Mouse (Mus musculus): Measurements from ENCODE around the gene Ocrl. TPM values are rescaled to one million over a fixed set of nuclear protein-coding genes. Genes with fewer than 3 reads are reported as not detected.

The Ocrl gene
- polyA plus RNA-seq, 1 experiment from 2014 or later = 25.2 TPM

DNA sequence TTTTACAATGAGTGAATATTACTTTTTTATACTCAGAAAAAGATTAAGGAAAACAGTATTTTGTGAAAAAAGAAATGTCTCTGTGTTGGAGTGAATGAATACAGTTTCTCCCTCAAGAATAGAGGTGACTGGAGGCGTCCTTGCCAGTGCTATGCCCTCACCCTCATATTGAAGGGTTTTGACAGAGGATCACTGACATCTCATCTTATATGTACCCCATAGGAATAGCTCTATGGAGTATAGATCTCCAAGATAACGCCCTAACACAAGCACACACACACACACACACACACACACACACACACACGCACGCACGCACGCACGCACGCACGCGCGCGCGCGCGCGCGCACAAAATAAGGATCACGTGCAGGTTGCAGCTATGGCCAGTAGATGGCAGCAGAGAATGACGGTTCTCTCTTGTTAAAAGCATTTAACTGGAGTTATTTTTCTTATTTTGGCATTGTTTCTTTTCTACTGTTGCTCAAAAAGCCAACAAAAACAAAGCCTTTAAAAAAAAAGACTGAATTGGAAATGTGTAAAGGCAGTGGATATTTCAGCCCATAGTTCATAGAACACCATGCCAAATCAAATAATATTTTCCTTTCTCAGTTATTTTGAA is 72.9 kb downstream of the Ocrl start:
- no peak for ATAC-seq (ENCODE audit: insufficient number of reproducible peaks, insufficient read depth, low FRiP score, low TSS enrichment, low read depth)
- no peak overlapping the region for H3K27ac ChIP-seq
- no peaks in the 10 kb centered on the region for H3K27me3 ChIP-seq
- no peak overlapping the region for H3K9ac ChIP-seq (replicated peaks)
- peak overlapping the region; percentile 47 for H3K4me2 ChIP-seq
- no peaks in the 10 kb centered on the region for H3K36me3 ChIP-seq
- H3K4me3 ChIP-seq (replicated peaks) = 0 out of 2 replicates have a peak overlapping the region, but pooled peaks have one; percentile 19
- WGBS = 24% methylated on average over 19 of the region's 19 CpGs
- no peaks in the 10 kb centered on the region for H3K4me1 ChIP-seq (replicated peaks)
- H3K9me3 ChIP-seq = no peaks in the 10 kb centered on the region

DNA sequence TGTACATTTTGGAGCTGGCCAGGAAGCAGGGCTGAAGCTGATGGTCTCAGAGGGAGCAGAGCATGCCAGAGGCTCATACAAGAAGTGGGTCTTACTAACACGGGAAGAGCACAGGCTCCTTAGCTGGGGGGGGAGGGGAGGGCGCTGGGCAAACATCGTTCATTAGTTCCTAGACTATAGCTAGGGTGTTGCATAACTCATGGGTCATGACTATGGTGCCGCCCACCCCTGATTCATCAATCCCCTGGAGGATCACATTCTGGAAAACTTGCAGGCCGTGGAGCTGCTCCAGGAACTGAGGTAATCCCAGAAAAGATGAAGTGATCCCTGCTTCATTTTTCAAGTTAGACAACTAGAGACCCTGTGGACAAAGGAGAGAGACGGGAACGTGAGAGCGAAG is 75.8 kb downstream of the Ocrl start:
- whole genome bisulfite sequencing = 69% methylated on average over 8 of the region's 8 CpGs

GRCm38 (mm10) chrX:47992606-47993005 is 80.4 kb downstream of the Ocrl start:
- Histone ChIP-seq H3K9me3 (no peaks in the 10 kb centered on the region), H3K27ac (no peak overlapping the region), H3K36me3 (no peaks in the 10 kb centered on the region), H3K27me3 (no peaks in the 10 kb centered on the region), H3K4me2 (no peak overlapping the region; the same call in 1 of the 2 replicates), H3K4me3 (replicated peaks) (no peak overlapping the region), H3K4me1 (replicated peaks) (no peaks in the 10 kb centered on the region), H3K9ac (replicated peaks) (no peak overlapping the region)
- no peak for ATAC-seq (ENCODE audit: insufficient number of reproducible peaks, insufficient read depth, low FRiP score, low TSS enrichment, low read depth)
- 19% methylated on average over 8 of the region's 8 CpGs for WGBS

More for the DNA sequence above, 75.8 kb downstream of the Ocrl start:
- no peak for ATAC-seq (ENCODE audit: insufficient number of reproducible peaks, insufficient read depth, low FRiP score, low TSS enrichment, low read depth)
- Histone ChIP-seq H3K27ac (no peak overlapping the region), H3K9me3 (no peaks in the 10 kb centered on the region), H3K9ac (replicated peaks) (no peak overlapping the region), H3K4me1 (replicated peaks) (no peaks in the 10 kb centered on the region), H3K4me3 (replicated peaks) (no peak overlapping the region), H3K36me3 (no peaks in the 10 kb centered on the region), H3K27me3 (no peaks in the 10 kb centered on the region), H3K4me2 (no peak overlapping the region)

DNA sequence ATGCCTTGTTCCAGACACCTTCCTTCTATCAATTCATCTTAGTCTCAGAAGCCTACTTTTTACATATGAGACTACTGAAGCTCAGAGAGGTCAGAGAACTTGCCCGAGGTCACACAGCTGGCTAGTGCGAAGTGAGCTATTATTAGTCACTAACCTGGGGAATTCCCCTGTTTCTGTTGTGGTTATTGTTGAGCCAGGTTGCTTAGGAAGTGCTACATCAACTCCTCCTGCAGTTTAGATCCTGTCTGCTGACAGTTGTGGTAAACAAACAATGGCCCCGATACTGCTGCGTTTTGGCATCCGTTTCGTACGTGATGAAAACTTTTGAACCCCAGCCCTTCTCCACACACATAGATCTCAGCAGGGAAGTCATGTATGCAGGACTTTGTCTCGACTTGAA is 86.2 kb downstream of the Ocrl start:
- Histone ChIP-seq H3K4me2 (no peak overlapping the region), H3K4me3 (replicated peaks) (no peak overlapping the region), H3K9me3 (no peaks in the 10 kb centered on the region), H3K27me3 (no peaks in the 10 kb centered on the region), H3K4me1 (replicated peaks) (no peaks in the 10 kb centered on the region), H3K36me3 (no peaks in the 10 kb centered on the region), H3K27ac (no peak overlapping the region), H3K9ac (replicated peaks) (no peak overlapping the region)
- WGBS = 89% methylated on average over 8 of the region's 8 CpGs
- no peak for ATAC-seq (ENCODE audit: insufficient number of reproducible peaks, insufficient read depth, low FRiP score, low TSS enrichment, low read depth)

GRCm38 (mm10) chrX:48001151-48001550 is 89.0 kb downstream of the Ocrl start:
- Histone ChIP-seq H3K36me3 (no peaks in the 10 kb centered on the region), H3K27me3 (no peaks in the 10 kb centered on the region), H3K4me2 (no peak overlapping the region), H3K4me3 (replicated peaks) (no peak overlapping the region), H3K4me1 (replicated peaks) (no peaks in the 10 kb centered on the region), H3K27ac (no peak overlapping the region), H3K9ac (replicated peaks) (no peak overlapping the region), H3K9me3 (no peaks in the 10 kb centered on the region)
- WGBS = 53% methylated on average over 7 of the region's 7 CpGs
- ATAC-seq (ENCODE audit: insufficient number of reproducible peaks, insufficient read depth, low FRiP score, low TSS enrichment, low read depth) = no peak

DNA sequence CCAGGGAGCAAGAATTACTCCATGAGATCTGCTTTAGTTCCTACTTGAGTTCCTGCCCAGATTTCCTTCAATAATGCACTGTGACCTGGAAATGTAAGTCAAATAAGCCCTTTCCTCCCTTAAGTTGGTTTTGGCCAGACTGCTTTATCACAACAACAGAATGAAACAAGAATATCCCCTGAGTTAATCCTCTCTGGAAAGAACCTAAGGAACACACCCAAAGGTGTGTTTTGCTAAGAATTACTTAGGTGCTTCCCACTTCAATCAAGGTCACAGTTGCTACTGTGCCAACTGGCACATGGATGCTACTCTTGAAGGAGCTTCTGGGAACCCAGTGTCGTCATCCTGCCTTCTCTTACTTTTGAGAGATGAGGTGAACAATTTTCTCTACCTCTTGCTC is 92.6 kb downstream of the Ocrl start:
- Histone ChIP-seq H3K9ac (replicated peaks) (no peak overlapping the region), H3K27me3 (no peaks in the 10 kb centered on the region), H3K4me2 (no peak overlapping the region), H3K9me3 (no peaks in the 10 kb centered on the region), H3K4me1 (replicated peaks) (no peaks in the 10 kb centered on the region), H3K36me3 (no peaks in the 10 kb centered on the region), H3K27ac (no peak overlapping the region), H3K4me3 (replicated peaks) (no peak overlapping the region)
- 83% methylated on average over 1 of the region's 1 CpGs for WGBS
- ATAC-seq (ENCODE audit: insufficient number of reproducible peaks, insufficient read depth, low FRiP score, low TSS enrichment, low read depth) = no peak

- H3K36me3 ChIP-seq = no peaks in the 10 kb centered on the region
- no peaks in the 10 kb centered on the region for H3K9me3 ChIP-seq
- no peaks in the 10 kb centered on the region for H3K4me1 ChIP-seq (replicated peaks)
- no peak for ATAC-seq (ENCODE audit: insufficient number of reproducible peaks, insufficient read depth, low FRiP score, low TSS enrichment, low read depth)
- no peaks in the 10 kb centered on the region for H3K27me3 ChIP-seq
- no peak overlapping the region for H3K27ac ChIP-seq
- no peak overlapping the region for H3K4me2 ChIP-seq
- no peak overlapping the region for H3K9ac ChIP-seq (replicated peaks)
- WGBS = 73% methylated on average over 8 of the region's 8 CpGs
- no peak overlapping the region for H3K4me3 ChIP-seq (replicated peaks)
These were observed 93.9 kb downstream of the Ocrl start for GRCm38 (mm10) chrX:48006062-48006461.

GRCm38 (mm10) chrX:48011656-48012055 is 99.5 kb downstream of the Ocrl start:
- 97% methylated on average over 3 of the region's 3 CpGs for WGBS
- Histone ChIP-seq H3K27ac (no peak overlapping the region), H3K9ac (replicated peaks) (no peak overlapping the region), H3K4me1 (replicated peaks) (no peaks in the 10 kb centered on the region), H3K4me2 (no peak overlapping the region), H3K4me3 (replicated peaks) (no peak overlapping the region), H3K9me3 (no peaks in the 10 kb centered on the region), H3K36me3 (no peaks in the 10 kb centered on the region), H3K27me3 (no peaks in the 10 kb centered on the region)
- ATAC-seq (ENCODE audit: insufficient number of reproducible peaks, insufficient read depth, low FRiP score, low TSS enrichment, low read depth) = no peak

Other genes with a start within 250 kb of the Ocrl start
- 47.1 and 49.3 TPM in 2 replicates for gene Smarca1, start 19.4 kb upstream of the Ocrl start, polyA plus RNA-seq (2016; fragmentation: Nextera tagmentation; extraction: Ambion mirVana)
- gene Apln, start 122.5 kb downstream of the Ocrl start, polyA plus RNA-seq (2016; fragmentation: Nextera tagmentation; extraction: Ambion mirVana) = 6.1 and 6.7 TPM in 2 replicates
- 2.6 and 3.7 TPM in 2 replicates for gene Xpnpep2, start 196.3 kb downstream of the Ocrl start, polyA plus RNA-seq (2016; fragmentation: Nextera tagmentation; extraction: Ambion mirVana)
- gene Sash3, start 234.0 kb downstream of the Ocrl start, polyA plus RNA-seq (2016; fragmentation: Nextera tagmentation; extraction: Ambion mirVana) = 0.93 and 1.3 TPM in 2 replicates